19 mouse cellular contexts compared by ENCODE assay signal in genomic region chr1:173409066-173409465, GRCm38 (mm10). TPM values are rescaled to one million over a fixed set of nuclear protein-coding genes. Genes with fewer than 3 reads are reported as not detected.
DNase-seq lines count a peak whose midpoint lies in the region; ATAC-seq and TF ChIP-seq lines count a peak whose summit lies in the region.
"Had no signal": no experiment of that assay in that cellular context is flagged by ENCODE, and none has a peak within 500 bp of the region (broad histone marks: within the 10 kb centered on the region; RNA-seq: fewer than 3 reads in every experiment).

No protein-coding gene starts in this region.

- TF ChIP-seq EP300 in liver, postnatal 0 days (IDR thresholded peaks at IDR 0.05; ENCODE audit: low read depth), result no peak
- TF ChIP-seq EP300 in MEL (IDR thresholded peaks at IDR 0.05; ENCODE audit: low read depth in 1 of 2, low read length in 2 of 2), result 0 out of 4 replicates have a peak, but pooled peaks of 1 of the 2 experiments have one; percentile 17
- no peak for TF ChIP-seq EP300 in stomach, postnatal 0 days (optimal IDR thresholded peaks at IDR 0.05)

- TF ChIP-seq POLR2A in MEL (IDR thresholded peaks at IDR 0.05; ENCODE audit: control insufficient read depth in 1 of 2, insufficient read depth in 1 of 2, low read depth in 1 of 2, low read length in 2 of 2, poor library complexity in 1 of 2), result no peak

- TF ChIP-seq CTCF in liver, postnatal 0 days (IDR thresholded peaks at IDR 0.05; ENCODE audit: low read depth), result no peak
- no peak for TF ChIP-seq CTCF in MEL (IDR thresholded peaks at IDR 0.05 in 2 of 3, conservative IDR thresholded peaks at IDR 0.05 in 1 of 3; ENCODE audit: control insufficient read depth in 1 of 3, insufficient read depth in 1 of 3, low read depth in 2 of 3, low read length in 3 of 3, poor library complexity in 1 of 3, severe bottlenecking in 1 of 3)
- no peak for TF ChIP-seq CTCF in stomach, postnatal 0 days (IDR thresholded peaks at IDR 0.05; ENCODE audit: low read depth)

- no peaks in the 10 kb centered on the region for H3K4me1 ChIP-seq in liver, postnatal 0 days (ENCODE audit: insufficient read depth)
- no peaks in the 10 kb centered on the region for H3K4me1 ChIP-seq in liver, embryonic 11.5 days (replicated peaks; ENCODE audit: control insufficient read depth, insufficient read depth, low read length)
- H3K4me1 ChIP-seq in MEL (ENCODE audit: control insufficient read depth in 1 of 2, insufficient read depth in 2 of 2, low read length in 2 of 2), result no peaks in the 10 kb centered on the region; a peak in 1 of 4 replicates
- no peaks in the 10 kb centered on the region for H3K4me1 ChIP-seq in stomach, postnatal 0 days (replicated peaks; ENCODE audit: control insufficient read depth, insufficient read depth)
- no peaks in the 10 kb centered on the region for H3K4me1 ChIP-seq in forebrain, embryonic 10.5 days
- H3K4me1 ChIP-seq: limb, embryonic 15.5 days; neural tube, embryonic 15.5 days had no signal

- H3K36me3 ChIP-seq in liver, postnatal 0 days (replicated peaks; ENCODE audit: insufficient read depth, low read length), result no peaks in the 10 kb centered on the region
- H3K36me3 ChIP-seq in liver, embryonic 11.5 days (ENCODE audit: control insufficient read depth, insufficient read depth, low read length), result no peaks in the 10 kb centered on the region
- no peaks in the 10 kb centered on the region; a peak in 1 of 4 replicates for H3K36me3 ChIP-seq in MEL (ENCODE audit: control insufficient read depth in 1 of 2, insufficient read depth in 2 of 2, low read length in 2 of 2)
- H3K36me3 ChIP-seq in stomach, postnatal 0 days (ENCODE audit: control insufficient read depth, insufficient read depth, low read length), result no peaks in the 10 kb centered on the region
- H3K36me3 ChIP-seq in forebrain, embryonic 10.5 days (replicated peaks), result no peaks in the 10 kb centered on the region; the same call in 1 of the 2 replicates
- H3K36me3 ChIP-seq: heart, embryonic 10.5 days; limb, embryonic 15.5 days; neural tube, embryonic 15.5 days had no signal

- H3K79me2 ChIP-seq in MEL (ENCODE audit: control insufficient read depth, insufficient read depth, low read length, poor library complexity), result no peaks in the 10 kb centered on the region

- DNase-seq in liver, postnatal 0 days, result no peak
- DNase-seq in liver, embryonic 11.5 days (ENCODE audit: low spot score), result no peak
- peak; percentile 54 for DNase-seq in MEL (ENCODE audit: low read depth, low spot score)
- DNase-seq in induced T-regulatory cell, adult 2 months (ENCODE audit: low read depth), result peak; percentile 39
- no peak for DNase-seq in stomach, postnatal 0 days (ENCODE audit: low spot score)
- DNase-seq in thymus, adult 18-20 months, result no peak
- DNase-seq in cerebellum, adult 9-10 months, result no peak
- DNase-seq in forebrain, embryonic 10.5 days (ENCODE audit: extremely low spot score, low spot score), result no peak
- DNase-seq: adrenal gland, adult 2 months; cerebellum, adult 2 months; heart, postnatal 14 days; kidney, postnatal 10 days; lung, embryonic 14.5 days; retina, postnatal 1 day; thymus, postnatal 14 days had no signal

- no peak overlapping the region for H3K27ac ChIP-seq in liver, postnatal 0 days (ENCODE audit: low read depth)
- H3K27ac ChIP-seq in liver, embryonic 11.5 days (ENCODE audit: low read depth, low read length), result no peak overlapping the region
- no peak overlapping the region for H3K27ac ChIP-seq in MEL (ENCODE audit: control insufficient read depth, low read depth, low read length)
- no peak overlapping the region for H3K27ac ChIP-seq in stomach, postnatal 0 days (replicated peaks)
- no peak overlapping the region for H3K27ac ChIP-seq in forebrain, embryonic 10.5 days
- H3K27ac ChIP-seq: heart, embryonic 10.5 days; limb, embryonic 15.5 days; neural tube, embryonic 15.5 days had no signal

- H3K9me3 ChIP-seq in liver, postnatal 0 days (ENCODE audit: low read length), result no peaks in the 10 kb centered on the region
- H3K9me3 ChIP-seq in liver, embryonic 11.5 days (ENCODE audit: control insufficient read depth, low read length), result no peaks in the 10 kb centered on the region
- H3K9me3 ChIP-seq in MEL (replicated peaks; ENCODE audit: insufficient read depth, low read length), result no peaks in the 10 kb centered on the region
- no peaks in the 10 kb centered on the region for H3K9me3 ChIP-seq in stomach, postnatal 0 days (ENCODE audit: control insufficient read depth, low read length)
- no peaks in the 10 kb centered on the region for H3K9me3 ChIP-seq in forebrain, embryonic 10.5 days
- H3K9me3 ChIP-seq: heart, embryonic 10.5 days; limb, embryonic 15.5 days; neural tube, embryonic 15.5 days had no signal

- TF ChIP-seq RAD21 in MEL (IDR thresholded peaks at IDR 0.05; ENCODE audit: low read depth, low read length), result no peak

- ATAC-seq in liver, postnatal 0 days, result peak; percentile 45; the same call in 1 of the 2 replicates
- ATAC-seq in liver, embryonic 11.5 days (replicated peaks; ENCODE audit: low FRiP score), result no peak
- ATAC-seq in stomach, postnatal 0 days (ENCODE audit: low FRiP score, low TSS enrichment), result peak; percentile 35; the same call in 1 of the 2 replicates
- ATAC-seq: forebrain, embryonic 14.5 days had no signal

- no peak overlapping the region for H3K4me2 ChIP-seq in liver, postnatal 0 days (ENCODE audit: low read depth, low read length)
- no peak overlapping the region for H3K4me2 ChIP-seq in liver, embryonic 11.5 days
- no peak overlapping the region for H3K4me2 ChIP-seq in stomach, postnatal 0 days (replicated peaks; ENCODE audit: low read depth)
- H3K4me2 ChIP-seq: limb, embryonic 15.5 days; lung, embryonic 14.5 days; neural tube, embryonic 15.5 days had no signal

- H3K27me3 ChIP-seq in liver, postnatal 0 days (ENCODE audit: insufficient read depth, low read length), result no peaks in the 10 kb centered on the region
- no peaks in the 10 kb centered on the region for H3K27me3 ChIP-seq in liver, embryonic 11.5 days (replicated peaks; ENCODE audit: control insufficient read depth, insufficient read depth, low read length)
- H3K27me3 ChIP-seq in MEL (ENCODE audit: control insufficient read depth in 1 of 2, insufficient read depth in 2 of 2, low read length in 2 of 2), result no peaks in the 10 kb centered on the region
- no peaks in the 10 kb centered on the region for H3K27me3 ChIP-seq in stomach, postnatal 0 days (ENCODE audit: control insufficient read depth, insufficient read depth, low read length)
- no peaks in the 10 kb centered on the region for H3K27me3 ChIP-seq in forebrain, embryonic 10.5 days (ENCODE audit: poor library complexity, severe bottlenecking)
- H3K27me3 ChIP-seq: limb, embryonic 15.5 days; neural tube, embryonic 15.5 days had no signal

- no peak overlapping the region for H3K9ac ChIP-seq in liver, postnatal 0 days (replicated peaks)
- no peak overlapping the region for H3K9ac ChIP-seq in liver, embryonic 11.5 days (ENCODE audit: low read depth, low read length)
- H3K9ac ChIP-seq in MEL (ENCODE audit: control insufficient read depth, low read depth, low read length, poor library complexity, severe bottlenecking), result no peak overlapping the region
- no peak overlapping the region for H3K9ac ChIP-seq in stomach, postnatal 0 days (ENCODE audit: low read length)
- H3K9ac ChIP-seq: limb, embryonic 15.5 days; lung, embryonic 14.5 days; neural tube, embryonic 15.5 days had no signal

- H3K4me3 ChIP-seq in liver, postnatal 0 days (ENCODE audit: low read depth, low read length), result no peak overlapping the region
- H3K4me3 ChIP-seq in liver, embryonic 11.5 days (ENCODE audit: low read depth, low read length), result no peak overlapping the region
- no peak overlapping the region for H3K4me3 ChIP-seq in MEL (ENCODE audit: control insufficient read depth in 1 of 2, insufficient read depth in 1 of 2, low read depth in 2 of 2, low read length in 2 of 2)
- no peak overlapping the region for H3K4me3 ChIP-seq in stomach, postnatal 0 days (ENCODE audit: low read depth, low read length)
- H3K4me3 ChIP-seq in forebrain, embryonic 10.5 days, result no peak overlapping the region
- H3K4me3 ChIP-seq: heart, embryonic 10.5 days; limb, embryonic 15.5 days; neural tube, embryonic 15.5 days had no signal

TF ChIP-seq in MEL, 35 proteins besides CTCF, POLR2A, EP300 and RAD21:
- TF ChIP-seq ETS1 (IDR thresholded peaks at IDR 0.05; ENCODE audit: low read depth, low read length), result peak; percentile 46; the same call in 1 of the 2 replicates
- no peak for TF ChIP-seq ZC3H11A (IDR thresholded peaks at IDR 0.05; ENCODE audit: low read depth, low read length)
TF ChIP-seq in MEL: peak in this region for 1.

RNA-seq across cellular contexts. Expression of gene Cadm3, which starts 41.6 kb away (rescaled TPM):
- 0.49 and 0.61 TPM in 2 replicates for polyA plus RNA-seq in liver, postnatal 0 days (2015; fragmentation: Nextera tagmentation; extraction: Ambion mirVana)
- 1.1 and 1.5 TPM in 2 replicates for polyA plus RNA-seq in liver, embryonic 11.5 days (2014; fragmentation: Nextera tagmentation; extraction: Ambion mirVana)
- 0.19 and 0.20 TPM in 2 replicates for total RNA-seq in MEL (2012; rRNA removed)
- under 1 TPM in 1 of 2 experiments, not detected in 1; 0.03 TPM for polyA plus RNA-seq in MEL (2012; ENCODE audit: insufficient read depth in 1 of 2, insufficient read length in 2 of 2, low read depth in 1 of 2, low replicate concordance in 2 of 2, missing spikeins in 1 of 2)
- polyA plus RNA-seq in stomach, postnatal 0 days (2015; fragmentation: Nextera tagmentation; extraction: Ambion mirVana), result 0.99 and 1.4 TPM in 2 replicates
- polyA plus RNA-seq in forebrain, embryonic 10.5 days (2016; fragmentation: Nextera tagmentation; extraction: Ambion mirVana), result 1.6 and 1.9 TPM in 2 replicates

RNA-seq across cellular contexts. Expression of gene Aim2, which starts 58.4 kb away (rescaled TPM):
- polyA plus RNA-seq in liver, postnatal 0 days (2015; fragmentation: Nextera tagmentation; extraction: Ambion mirVana), result 4.6 and 4.7 TPM in 2 replicates
- polyA plus RNA-seq in liver, embryonic 11.5 days (2014; fragmentation: Nextera tagmentation; extraction: Ambion mirVana), result 1.1 and 3.2 TPM in 2 replicates
- total RNA-seq in MEL (2012; rRNA removed), result 2.3 TPM in 2 replicates
- polyA plus RNA-seq in MEL (2012; ENCODE audit: insufficient read depth in 1 of 2, insufficient read length in 2 of 2, low read depth in 1 of 2, low replicate concordance in 2 of 2, missing spikeins in 1 of 2), result 1 to 10 TPM in 1 of 2 experiments, not detected in 1; 9.1 TPM
- polyA plus RNA-seq in stomach, postnatal 0 days (2015; fragmentation: Nextera tagmentation; extraction: Ambion mirVana), result 3.9 and 4.7 TPM in 2 replicates
- 4.8 and 6.4 TPM in 2 replicates for polyA plus RNA-seq in forebrain, embryonic 10.5 days (2016; fragmentation: Nextera tagmentation; extraction: Ambion mirVana)

Comparison
In these comparisons a context has a peak if more than half of its experiments do, and no peak if none do; other contexts are left out.
1. DNase-seq: peak in MEL (single experiment) and induced T-regulatory cell, adult 2 months (single experiment); none in liver, postnatal 0 days (single experiment), liver, embryonic 11.5 days (single experiment), stomach, postnatal 0 days (single experiment), thymus, adult 18-20 months (0 of 2), cerebellum, adult 9-10 months (single experiment) and forebrain, embryonic 10.5 days (single experiment).